Mouse (Mus musculus) neural tube, embryonic 14.5 days (tissue): ENCODE data around the gene Mtmr12. TPM values are rescaled to one million over a fixed set of nuclear protein-coding genes. Genes with fewer than 3 reads are reported as not detected.

Source experiments
- ATAC-seq: fragments of 200-750 bp; cut with Nextera tagmentation; 2 replicates; pipeline ENCODE4 v1.8.0; 2017; ENCODE audit warnings: low read depth, mild to moderate bottlenecking, moderate TSS enrichment, moderate library complexity
- H3K27ac ChIP-seq: fragments of 300-500 bp; sonication (generic); 2 replicates; pipeline ENCODE4 v1.5.1; 2014; ENCODE audit warnings: low read depth, mild to moderate bottlenecking, control low read depth, low read length, moderate library complexity, mixed read lengths
- H3K27me3 ChIP-seq: fragments of 300-500 bp; sonication (generic); 2 replicates; pipeline ENCODE4 v1.6.1; 2014; ENCODE audit warnings: low read length; ENCODE audit not compliant: control insufficient read depth, insufficient read depth
- H3K36me3 ChIP-seq: fragments of 300-500 bp; sonication (generic); 2 replicates; pipeline ENCODE4 v1.6.1; 2014; ENCODE audit warnings: low read length, mixed read lengths; ENCODE audit not compliant: control insufficient read depth, insufficient read depth
- H3K4me1 ChIP-seq: fragments of 300-500 bp; sonication (generic); 2 replicates; pipeline ENCODE4 v1.6.1; 2014; ENCODE audit warnings: low read length; ENCODE audit not compliant: control insufficient read depth, insufficient read depth
- H3K4me2 ChIP-seq: fragments of 300-500 bp; sonication (generic); 2 replicates; pipeline ENCODE4 v1.6.1; 2014; ENCODE audit warnings: mild to moderate bottlenecking, low read depth, low read length, control low read depth
- H3K4me3 ChIP-seq: fragments of 300-500 bp; sonication (generic); 2 replicates; pipeline ENCODE4 v1.5.1; 2014; ENCODE audit warnings: low read depth, low read length, control low read depth, mixed read lengths
- H3K9ac ChIP-seq: fragments of 300-500 bp; sonication (generic); replicated peaks from 2 replicates; pipeline ENCODE4 v1.6.1; 2014; ENCODE audit warnings: low read depth, mild to moderate bottlenecking, control low read depth, low read length, mixed read lengths
- H3K9me3 ChIP-seq: fragments of 300-500 bp; sonication (generic); 2 replicates; pipeline ENCODE4 v1.6.1; 2016; ENCODE audit warnings: low read length; ENCODE audit not compliant: control insufficient read depth
- WGBS: fragments of 180-500 bp; shearing (Covaris S2); extraction: QIAGEN DNeasy Blood & Tissue Kit; methylation state at CpG from one replicate; pipeline ENCODE4 v1.1.7; 2014; 5-methylcytosine and 5-hydroxymethylcytosine counted together
- polyA plus RNA-seq: library from polyadenylated mRNA; unstranded; fragments of >200 nt; fragmentation: Nextera tagmentation; extraction: Ambion mirVana; gene quantifications from 2 replicates; pipeline ENCODE4 v1.2.1, GENCODE M21; 2014

Mtmr12 gene
- polyA plus RNA-seq, 1 experiment from 2014 or later = 7.2 TPM

DNA sequence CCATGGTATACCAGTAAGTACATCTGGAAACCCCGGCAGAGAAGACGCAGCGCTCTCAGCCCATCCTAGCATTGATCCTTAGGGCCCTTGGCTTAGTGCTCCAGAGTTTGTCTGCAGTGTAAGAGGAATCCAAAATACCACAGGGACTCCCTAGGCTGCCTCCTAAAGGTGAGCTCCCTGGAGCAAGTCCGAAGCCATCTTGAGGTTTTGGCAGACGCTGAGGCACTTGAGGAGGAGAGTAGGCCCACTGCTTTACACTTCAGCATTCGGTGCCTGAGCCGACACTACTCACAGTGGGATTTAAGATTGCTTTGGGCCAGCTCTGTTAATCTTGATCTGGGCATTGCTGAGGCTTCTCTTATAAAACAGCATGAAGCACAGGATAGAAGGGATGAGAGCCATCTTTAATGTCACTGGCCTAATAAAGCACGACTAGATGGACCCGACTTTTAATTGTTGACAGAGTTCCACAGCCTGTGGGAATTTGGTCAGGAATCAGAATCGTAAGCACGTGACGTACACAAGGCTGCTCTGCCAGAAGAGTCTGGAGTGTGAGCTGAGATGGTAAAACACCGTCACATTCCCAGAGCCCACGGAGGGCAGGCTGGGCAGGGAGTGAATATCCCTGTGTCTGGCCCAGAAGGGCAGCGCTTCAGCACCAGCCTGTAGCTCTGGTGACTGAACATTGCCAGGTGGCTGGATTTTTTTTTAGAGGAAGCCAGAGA is 46.8 kb downstream of the Mtmr12 start:
- Histone ChIP-seq H3K9me3 (no peaks in the 10 kb centered on the region), H3K27ac (no peak overlapping the region), H3K4me1 (no peaks in the 10 kb centered on the region), H3K4me3 (no peak overlapping the region), H3K4me2 (no peak overlapping the region), H3K27me3 (no peaks in the 10 kb centered on the region), H3K36me3 (peaks cover 9% of the 10 kb centered on the region), H3K9ac (no peak overlapping the region)
- 93% methylated on average over 15 of the region's 15 CpGs for WGBS
- ATAC-seq = no peak

DNA sequence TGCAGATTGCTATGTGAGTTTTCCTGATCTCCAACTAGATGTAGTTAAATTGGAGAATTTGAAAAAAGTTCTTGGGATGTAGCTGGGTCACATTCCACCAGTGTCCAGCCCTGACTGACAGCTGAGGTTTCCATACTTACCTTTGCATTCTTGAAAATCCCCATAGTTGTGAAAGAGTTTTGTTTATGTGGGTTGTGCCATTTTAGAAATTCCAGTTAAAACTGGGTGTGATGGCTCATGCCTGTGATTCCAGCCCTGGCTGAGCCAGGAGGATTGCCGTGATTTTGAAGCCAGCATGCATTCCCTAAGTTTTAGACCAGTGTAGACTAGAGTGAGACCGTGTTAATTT is 47.3 kb downstream of the Mtmr12 start:
- Histone ChIP-seq H3K4me2 (no peak overlapping the region), H3K9ac (no peak overlapping the region), H3K27ac (no peak overlapping the region), H3K27me3 (no peaks in the 10 kb centered on the region), H3K4me1 (no peaks in the 10 kb centered on the region), H3K4me3 (no peak overlapping the region), H3K9me3 (no peaks in the 10 kb centered on the region), H3K36me3 (peaks cover 9% of the 10 kb centered on the region)
- 96% methylated on average over 2 of the region's 2 CpGs for whole genome bisulfite sequencing
- ATAC-seq = no peak

DNA sequence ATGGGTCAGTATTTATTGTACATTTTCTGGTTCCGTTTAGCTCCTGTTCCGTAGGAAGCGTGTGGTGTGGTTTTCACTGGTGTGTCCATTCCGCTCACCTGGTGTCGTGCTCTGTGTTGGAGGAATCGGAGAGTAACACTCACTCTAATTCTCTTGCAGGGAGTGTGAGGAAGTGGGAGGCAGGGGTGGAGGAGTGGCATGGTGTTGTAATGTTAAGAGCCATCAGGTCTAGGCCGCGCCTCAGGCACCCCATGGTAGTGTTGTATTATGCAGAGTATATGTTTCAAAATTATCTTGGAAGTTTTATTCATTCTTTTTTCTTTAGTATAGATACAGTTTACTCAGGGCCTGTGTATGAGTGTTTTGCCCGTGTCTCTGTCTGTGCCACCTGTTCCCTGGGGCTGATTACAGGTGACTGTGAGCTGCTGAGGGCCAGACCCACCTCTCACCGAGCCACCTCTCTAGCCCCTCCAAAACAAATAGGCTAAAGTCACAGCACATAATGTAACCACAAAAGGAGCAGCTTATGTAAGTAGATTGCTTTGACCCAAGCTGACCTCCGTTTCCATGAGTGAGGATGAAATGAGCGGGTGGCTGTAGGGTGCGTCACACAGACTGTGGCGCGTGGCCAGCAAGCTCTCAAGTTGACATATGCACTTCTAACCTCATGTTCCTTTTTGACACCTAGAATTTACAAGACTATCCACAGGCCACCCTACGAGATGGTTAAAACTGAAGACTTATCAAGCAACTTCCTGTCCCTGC is 53.1 kb downstream of the Mtmr12 start:
- H3K9me3 ChIP-seq = no peaks in the 10 kb centered on the region
- no peak overlapping the region for H3K4me2 ChIP-seq
- H3K4me3 ChIP-seq = no peak overlapping the region
- H3K27ac ChIP-seq = no peak overlapping the region
- H3K36me3 ChIP-seq = peaks cover 21% of the 10 kb centered on the region; the same call in 1 of the 2 replicates
- 91% methylated on average over 16 of the region's 16 CpGs for WGBS
- no peaks in the 10 kb centered on the region for H3K27me3 ChIP-seq
- ATAC-seq = no peak
- no peak overlapping the region for H3K9ac ChIP-seq
- H3K4me1 ChIP-seq = no peaks in the 10 kb centered on the region

DNA sequence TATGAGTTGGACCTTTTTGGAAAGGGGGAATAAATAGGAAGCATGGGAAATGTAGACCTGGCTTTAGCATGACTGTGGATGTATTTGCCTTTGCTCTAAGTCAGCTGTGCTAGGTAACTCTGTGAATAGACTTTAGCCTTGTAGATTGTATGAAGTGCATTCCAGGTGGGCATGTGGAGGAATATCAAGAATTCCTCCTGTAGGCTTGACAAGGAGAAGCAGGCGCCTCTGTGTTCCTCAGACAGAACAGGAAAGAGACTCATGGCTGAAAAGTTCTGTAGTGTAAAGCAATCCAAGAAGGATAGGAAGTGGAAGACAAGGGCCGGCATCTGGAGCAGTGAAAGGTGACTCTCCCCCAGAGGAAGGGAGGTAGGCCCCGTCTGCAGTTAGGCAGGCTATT is 58.2 kb downstream of the Mtmr12 start:
- Histone ChIP-seq H3K4me1 (no peaks in the 10 kb centered on the region), H3K27ac (no peak overlapping the region), H3K4me2 (no peak overlapping the region), H3K9me3 (no peaks in the 10 kb centered on the region), H3K9ac (no peak overlapping the region), H3K36me3 (peaks cover 52% of the 10 kb centered on the region; the same call in 1 of the 2 replicates), H3K27me3 (no peaks in the 10 kb centered on the region), H3K4me3 (no peak overlapping the region)
- WGBS = 77% methylated on average over 3 of the region's 3 CpGs
- no peak for ATAC-seq

DNA sequence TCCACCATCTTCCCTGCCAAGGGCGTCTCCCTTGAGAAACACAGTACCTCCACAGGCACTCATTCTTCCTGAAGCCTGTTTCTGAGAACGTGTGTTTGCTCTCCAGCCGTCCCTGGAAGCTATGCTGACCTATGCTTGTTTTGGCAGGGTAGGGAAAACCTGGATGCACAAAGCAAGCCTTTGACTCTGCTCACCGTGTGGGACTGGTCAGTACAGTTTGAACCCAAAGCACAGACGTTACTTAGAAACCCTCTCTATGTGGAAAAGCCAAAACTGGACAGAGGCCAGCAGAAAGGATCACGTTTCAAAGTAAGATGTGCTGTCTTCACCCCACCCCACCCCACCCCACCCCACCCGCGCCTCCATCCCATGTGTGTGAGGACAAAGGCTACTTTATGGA is 61.6 kb downstream of the Mtmr12 start:
- peaks cover 57% of the 10 kb centered on the region for H3K36me3 ChIP-seq
- no peak for ATAC-seq

DNA sequence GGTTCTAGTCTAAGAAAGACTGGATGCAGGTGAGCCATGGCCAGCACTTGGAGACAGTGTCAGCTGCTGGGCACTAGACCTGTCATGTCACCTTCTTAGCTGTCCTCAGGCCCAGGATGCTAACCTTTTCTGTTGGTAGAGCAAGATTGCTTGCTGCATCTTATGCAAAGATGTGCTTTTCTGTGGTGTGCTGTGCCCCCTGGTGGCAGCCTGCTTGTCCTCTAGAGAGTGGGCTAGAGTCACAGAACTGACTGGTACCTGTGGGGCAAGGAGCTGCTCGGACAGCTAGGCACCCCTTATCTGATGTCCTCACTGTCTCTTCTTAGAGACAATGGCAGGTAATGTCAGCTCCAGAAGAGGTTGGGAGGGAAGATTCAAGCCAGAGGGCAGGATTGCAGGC is 63.2 kb downstream of the Mtmr12 start:
- Histone ChIP-seq H3K4me3 (no peak overlapping the region), H3K4me2 (no peak overlapping the region), H3K27ac (no peak overlapping the region), H3K4me1 (no peaks in the 10 kb centered on the region), H3K9ac (no peak overlapping the region), H3K27me3 (no peaks in the 10 kb centered on the region), H3K36me3 (peaks cover 49% of the 10 kb centered on the region), H3K9me3 (no peaks in the 10 kb centered on the region)
- peak; percentile 62; the same call in 1 of the 2 replicates for ATAC-seq
- WGBS = 75% methylated on average over 1 of the region's 1 CpGs

More for the DNA sequence above, 61.6 kb downstream of the Mtmr12 start:
- H3K4me3 ChIP-seq = no peak overlapping the region
- H3K27me3 ChIP-seq = no peaks in the 10 kb centered on the region
- no peak overlapping the region for H3K4me2 ChIP-seq
- WGBS = 78% methylated on average over 8 of the region's 8 CpGs
- H3K27ac ChIP-seq = no peak overlapping the region
- no peak overlapping the region for H3K9ac ChIP-seq
- H3K4me1 ChIP-seq = no peaks in the 10 kb centered on the region
- no peaks in the 10 kb centered on the region for H3K9me3 ChIP-seq

DNA sequence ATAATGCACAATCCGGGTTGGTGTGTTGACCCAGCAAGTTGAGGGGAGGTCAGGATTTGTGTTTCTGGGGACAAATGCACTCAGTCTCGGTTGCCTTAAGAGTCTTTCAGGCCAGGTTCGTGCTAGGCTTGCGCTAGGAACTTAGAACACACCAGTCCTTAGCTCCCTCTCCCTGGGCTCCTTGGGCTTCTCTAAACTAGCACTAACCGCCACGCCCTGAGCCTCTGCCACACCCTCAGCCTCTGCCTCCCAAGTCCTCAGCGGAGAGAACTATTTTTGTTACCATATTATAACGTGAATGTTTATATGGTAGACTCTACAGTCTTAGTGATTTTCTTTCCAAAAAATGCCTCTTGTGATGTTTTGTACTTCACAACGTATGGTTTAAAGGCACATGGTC is 66.5 kb downstream of the Mtmr12 start:
- Histone ChIP-seq H3K27ac (no peak overlapping the region), H3K27me3 (no peaks in the 10 kb centered on the region), H3K9me3 (no peaks in the 10 kb centered on the region), H3K4me1 (no peaks in the 10 kb centered on the region), H3K9ac (no peak overlapping the region), H3K4me3 (no peak overlapping the region), H3K36me3 (peaks cover 21% of the 10 kb centered on the region), H3K4me2 (no peak overlapping the region)
- no peak for ATAC-seq
- WGBS = 95% methylated on average over 9 of the region's 9 CpGs

DNA sequence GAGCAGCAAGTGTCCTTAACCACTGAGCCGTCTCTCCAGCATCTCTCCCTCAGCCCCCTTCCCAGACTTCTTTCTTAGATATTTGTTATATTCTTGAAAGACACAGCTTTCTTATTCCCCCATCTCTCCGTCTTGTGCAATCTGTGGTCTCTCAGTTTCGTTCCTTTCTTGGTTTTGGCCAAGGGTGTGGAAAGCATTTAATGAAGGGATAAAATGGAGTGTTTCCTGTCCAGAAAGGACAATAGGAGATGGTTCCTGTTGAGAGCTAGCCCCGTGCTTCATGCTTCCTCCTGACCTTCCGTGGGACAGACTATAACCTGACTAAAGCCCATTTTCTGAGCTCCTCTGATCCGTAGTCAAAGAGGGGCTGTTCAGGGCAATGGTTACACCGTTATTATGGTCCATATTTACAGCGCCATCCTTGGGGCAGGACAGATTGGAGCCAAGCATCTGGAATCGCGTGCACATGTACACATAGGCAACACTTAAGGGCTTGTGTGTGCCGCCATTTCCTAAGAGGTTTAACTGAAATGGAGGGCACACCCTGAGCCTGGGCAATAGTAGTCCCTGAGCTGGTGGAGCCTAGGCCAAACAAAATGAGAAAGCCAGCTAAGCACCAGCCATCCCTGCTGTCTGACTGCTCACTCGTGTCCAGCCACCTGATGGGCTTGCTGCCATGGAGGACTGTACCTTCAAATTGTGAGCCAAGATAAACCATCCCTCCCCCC is 68.7 kb downstream of the Mtmr12 start:
- ATAC-seq = 0 out of 2 replicates have a peak, but pooled peaks have one; percentile 10
- H3K27me3 ChIP-seq = no peaks in the 10 kb centered on the region

More for the DNA sequence above, 68.7 kb downstream of the Mtmr12 start:
- Histone ChIP-seq H3K27ac (no peak overlapping the region), H3K4me1 (no peaks in the 10 kb centered on the region), H3K36me3 (peaks cover 14% of the 10 kb centered on the region), H3K9me3 (no peaks in the 10 kb centered on the region), H3K4me3 (no peak overlapping the region), H3K4me2 (no peak overlapping the region), H3K9ac (no peak overlapping the region)
- 82% methylated on average over 12 of the region's 12 CpGs for WGBS
